Mouse (Mus musculus) lung, postnatal 0 days (tissue): ENCODE results near the gene Hmx3.

Experiments used
- CTCF ChIP-seq: IDR thresholded peaks from 2 replicates; pipeline ENCODE4 v1.5.1; 2016; ENCODE audit warnings: antibody characterized with exemption, mild to moderate bottlenecking
- EP300 ChIP-seq: IDR thresholded peaks from 2 replicates; pipeline ENCODE4 v1.6.1; 2016; ENCODE audit warnings: antibody characterized with exemption, mild to moderate bottlenecking, control low read depth

- TF ChIP-seq CTCF, result no peak
- TF ChIP-seq EP300, result no peak
Measured at GRCm38 (mm10) chr7:131542115-131542871, at the start of gene Hmx3.
